Mouse (Mus musculus): ENCODE measurements around the gene Pspn.

The Pspn gene

GRCm38 (mm10) chr17:56996506-56996905 is 3.3 kb downstream of the Pspn start:
- no peak for DNase-seq (ENCODE audit: low spot score in 2 of 2)

DNA sequence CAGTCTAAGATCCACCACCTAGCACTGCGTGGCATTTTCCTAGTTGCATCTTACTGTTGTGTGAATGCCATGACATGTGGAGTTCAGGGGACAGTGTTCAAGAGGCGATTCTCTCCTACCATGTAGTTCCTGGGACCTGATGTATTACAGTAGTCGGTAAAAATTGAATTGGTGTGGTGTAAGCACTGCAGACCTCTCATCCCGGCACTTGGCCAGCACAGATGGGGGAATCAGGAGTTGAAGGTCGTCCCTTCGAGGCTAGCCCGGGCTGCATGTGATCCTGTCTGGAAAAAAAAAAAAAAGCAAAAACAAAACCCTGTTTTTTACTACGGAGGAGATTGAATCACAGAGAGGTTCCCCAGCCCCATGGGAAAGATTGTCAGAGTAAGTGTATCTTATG is 4.8 kb downstream of the Pspn start:
- no peak for DNase-seq (ENCODE audit: low spot score in 2 of 2)

DNA sequence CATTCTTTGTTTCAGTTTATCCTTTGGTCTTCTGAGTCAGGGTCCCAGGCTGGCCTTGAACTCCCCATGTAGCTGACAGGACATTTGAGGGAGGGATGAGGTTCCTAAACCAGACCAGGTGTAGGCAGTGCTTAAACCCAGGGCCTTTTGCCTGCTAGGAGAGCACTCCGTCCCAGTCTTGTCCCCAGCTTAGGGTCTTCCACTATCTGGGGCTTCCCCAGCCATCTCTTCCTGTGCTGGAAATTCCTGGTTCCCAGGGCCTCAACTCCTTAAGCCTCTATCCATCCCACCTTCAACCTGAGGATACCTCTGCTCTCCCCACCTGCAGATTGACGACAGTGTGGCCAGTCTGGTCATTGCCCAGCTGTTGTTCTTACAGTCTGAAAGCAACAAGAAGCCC is 8.9 kb downstream of the Pspn start:
- peak in 1 of 2 experiments; percentile 4 for DNase-seq (ENCODE audit: low spot score in 2 of 2)

- peak; percentile 90 to 93 for DNase-seq (ENCODE audit: low spot score in 2 of 2)
These were observed 9.6 kb downstream of the Pspn start, which contains the start of gene Clpp for GRCm38 (mm10) chr17:56990115-56990746. Gene Clpp, plus strand, starts transcription at chr17:56990305.

- peak; percentile 73 to 77 for DNase-seq (ENCODE audit: low spot score in 2 of 2)
These were observed 10.2 kb downstream of the Pspn start for GRCm38 (mm10) chr17:56989467-56990114.

DNA sequence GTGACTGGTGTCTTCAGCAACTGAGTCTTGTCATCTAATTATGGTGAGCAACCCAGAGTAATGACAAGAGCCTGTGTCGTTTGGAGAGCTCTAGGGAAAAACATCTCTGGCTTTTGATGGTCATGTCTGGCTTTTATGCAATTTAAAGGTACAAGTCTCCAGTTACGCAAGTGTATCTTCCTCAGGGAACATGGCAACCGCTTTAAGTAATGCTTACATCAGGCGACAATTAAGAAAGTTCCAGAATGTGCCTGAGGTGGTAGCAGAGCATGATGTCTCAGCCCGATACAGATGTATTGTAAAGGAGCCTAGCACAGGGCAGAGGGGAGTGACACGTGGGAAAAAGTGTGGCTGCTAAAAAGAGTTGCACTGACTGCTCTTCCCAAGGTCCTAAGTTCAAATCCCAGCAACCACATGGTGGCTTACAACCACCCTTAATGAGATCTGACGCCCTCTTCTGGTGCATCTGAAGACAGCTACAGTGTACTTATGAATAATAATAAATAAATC is 10.8 kb downstream of the Pspn start:
- DNase-seq (ENCODE audit: low spot score in 2 of 2), result peak in 1 of 2 experiments; percentile 5

DNA sequence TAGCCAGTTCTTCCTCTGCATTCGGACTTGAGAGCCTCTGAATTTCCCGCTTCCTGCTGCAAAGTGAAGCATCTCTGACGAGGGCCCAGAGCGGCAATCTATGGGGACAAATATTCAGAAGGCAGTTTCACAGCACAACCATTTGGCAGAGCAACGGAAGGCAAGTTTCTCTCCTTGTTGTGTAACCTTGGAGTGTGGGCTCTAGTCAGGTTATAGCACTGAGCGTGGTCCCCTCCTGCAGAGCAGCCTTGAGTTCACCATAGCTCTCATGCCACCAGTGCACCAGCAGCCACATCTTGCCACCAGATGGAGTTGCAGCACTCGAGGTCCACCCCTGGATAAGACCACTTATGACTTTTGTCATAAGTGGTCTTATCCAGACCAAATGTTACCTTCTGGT is 11.4 kb downstream of the Pspn start:
- peak in 1 of 2 experiments; percentile 8 for DNase-seq (ENCODE audit: low spot score in 2 of 2)

GRCm38 (mm10) chr17:56986105-56986805 is 13.6 kb downstream of the Pspn start:
- no peak for DNase-seq (ENCODE audit: low spot score in 2 of 2)

- no peak for DNase-seq (ENCODE audit: low spot score in 2 of 2)
These were observed 14.2 kb downstream of the Pspn start for GRCm38 (mm10) chr17:56985656-56986055.

- DNase-seq (ENCODE audit: low spot score in 2 of 2), result no peak
These were observed 14.9 kb downstream of the Pspn start for GRCm38 (mm10) chr17:56984886-56985285.

- no peak for DNase-seq (ENCODE audit: low spot score in 2 of 2)
These were observed 17.8 kb downstream of the Pspn start, which contains the start of gene Acer1 for GRCm38 (mm10) chr17:56982013-56982412. Gene Acer1, minus strand, starts transcription at chr17:56982126.

- no peak for DNase-seq (ENCODE audit: low spot score in 2 of 2)
These were observed 18.8 kb downstream of the Pspn start for GRCm38 (mm10) chr17:56981049-56981448.

DNA sequence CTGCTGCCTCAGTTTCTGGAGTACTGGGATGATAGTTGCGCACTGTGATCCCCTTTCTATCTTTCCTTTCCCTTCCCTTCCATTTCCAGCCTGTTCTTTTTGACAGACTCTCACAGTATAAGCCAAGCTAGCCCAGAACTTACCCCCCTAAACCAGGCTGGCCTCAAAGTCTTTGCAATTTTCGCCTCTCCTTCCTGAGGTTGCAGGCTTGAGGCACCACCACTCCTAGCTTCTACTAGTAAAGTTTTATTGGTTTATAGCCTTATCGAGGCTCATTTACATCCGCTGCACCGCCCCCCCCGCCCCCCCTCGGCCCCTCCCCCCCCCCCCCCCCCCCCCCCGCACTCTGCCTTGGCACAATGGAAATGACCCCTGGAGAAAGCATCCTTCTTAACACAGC is 20.3 kb downstream of the Pspn start:
- no peak for DNase-seq (ENCODE audit: low spot score in 2 of 2)

DNA sequence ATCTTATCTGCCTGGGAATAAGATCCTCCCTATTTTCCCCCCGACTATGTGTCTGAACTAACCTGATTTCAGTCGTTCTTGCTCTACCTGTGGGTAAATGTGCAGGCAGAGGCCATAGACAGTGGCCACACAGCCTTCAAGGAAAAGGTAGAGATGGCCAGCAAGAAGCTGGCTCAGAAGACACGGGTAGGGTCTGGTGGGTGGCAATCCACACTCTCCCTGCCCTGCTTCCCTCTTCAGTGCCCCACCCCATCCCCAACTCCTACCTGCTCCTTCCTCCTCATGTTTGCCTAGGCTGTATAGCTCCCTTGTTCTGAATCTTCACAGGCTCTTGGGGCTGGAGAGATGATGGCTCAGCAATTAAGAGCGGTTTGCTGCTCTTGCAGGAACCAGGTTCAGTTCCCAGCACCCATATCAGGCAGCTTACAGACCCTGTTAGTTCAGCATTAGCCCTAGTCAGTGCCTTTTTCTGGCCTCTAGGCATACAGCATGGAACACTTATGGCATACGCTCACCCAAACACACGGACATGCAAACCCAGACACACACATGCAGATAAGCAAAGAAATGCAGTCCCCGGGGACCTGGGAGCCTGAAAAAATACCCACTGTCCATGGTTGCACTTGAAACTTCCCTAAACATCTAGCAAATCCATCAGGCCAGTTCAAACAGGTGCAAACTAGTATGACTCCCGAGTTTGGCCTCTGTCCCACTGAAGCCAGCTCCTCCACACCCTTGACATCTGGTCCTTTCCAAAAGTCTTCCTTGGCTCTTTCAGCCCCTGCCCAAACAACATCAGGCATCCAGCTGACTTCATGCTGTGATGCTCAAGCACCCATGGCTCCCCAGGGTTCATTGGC is 23.1 kb downstream of the Pspn start:
- no peak for DNase-seq (ENCODE audit: low spot score in 2 of 2)

GRCm38 (mm10) chr17:56975391-56975790 is 24.4 kb downstream of the Pspn start:
- DNase-seq (ENCODE audit: low spot score in 2 of 2), result no peak

GRCm38 (mm10) chr17:56974708-56975240 is 25.0 kb downstream of the Pspn start:
- no peak for DNase-seq (ENCODE audit: low spot score in 2 of 2)

- no peak for DNase-seq (ENCODE audit: low spot score in 2 of 2)
These were observed 25.7 kb downstream of the Pspn start for GRCm38 (mm10) chr17:56973956-56974707.

DNA sequence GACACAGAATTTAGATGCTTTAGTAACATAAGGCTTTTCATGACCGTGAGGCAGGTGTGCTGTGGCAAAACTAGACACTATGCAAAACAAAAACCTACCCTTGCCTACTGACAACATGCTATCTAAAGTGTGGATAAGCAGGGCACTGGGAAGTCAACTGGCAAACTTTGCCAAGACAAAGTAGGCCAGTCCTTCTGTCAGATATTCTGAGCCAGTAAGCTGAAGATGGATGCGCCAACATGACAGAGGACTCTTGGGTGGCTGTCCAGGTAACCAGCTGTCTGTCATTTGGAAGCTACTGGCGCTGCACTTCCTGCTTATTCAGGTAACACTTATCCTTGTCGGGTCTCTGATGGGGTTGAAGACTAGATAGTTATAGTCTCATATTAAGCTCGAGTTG is 29.7 kb downstream of the Pspn start:
- DNase-seq (ENCODE audit: low spot score in 2 of 2), result no peak

DNA sequence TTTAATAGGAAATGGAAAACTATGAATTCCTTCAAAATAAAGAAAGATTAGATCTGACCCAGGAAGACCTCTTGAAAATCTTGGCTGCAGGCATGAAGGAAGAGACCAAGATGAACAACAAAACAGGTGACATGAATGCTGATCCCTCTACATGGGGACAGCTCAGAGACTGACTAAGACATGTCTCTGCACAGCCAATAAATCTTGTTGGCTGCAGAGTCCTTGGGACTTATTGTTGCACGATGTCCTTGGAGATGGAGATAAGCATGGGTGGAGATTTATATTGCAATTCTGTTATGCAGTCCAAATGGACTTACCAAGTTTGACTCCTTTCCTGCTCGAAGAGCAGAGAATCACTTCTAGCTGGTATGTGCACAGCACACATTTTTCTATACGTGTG is 30.5 kb downstream of the Pspn start:
- no peak for DNase-seq (ENCODE audit: low spot score in 2 of 2)

- DNase-seq (ENCODE audit: low spot score in 2 of 2), result no peak
These were observed 36.2 kb downstream of the Pspn start for GRCm38 (mm10) chr17:56963646-56964045.
